In genomic region chr11:80089817-80090214, GRCm38 (mm10) we compare ENCODE assay signal across 8 mouse cellular contexts. TPM values are rescaled to one million over a fixed set of nuclear protein-coding genes. Genes with fewer than 3 reads are reported as not detected.
DNase-seq lines count a peak whose midpoint lies in the region; ATAC-seq and TF ChIP-seq lines count a peak whose summit lies in the region.

No protein-coding gene starts in this region.

- ATAC-seq in embryonic facial prominence, embryonic 12.5 days (ENCODE audit: insufficient number of reproducible peaks, insufficient read depth, low FRiP score, low TSS enrichment), result no peak

- no peaks in the 10 kb centered on the region for H3K9me3 ChIP-seq in embryonic facial prominence, embryonic 12.5 days

- TF ChIP-seq POLR2A in liver, adult 2 months (IDR thresholded peaks at IDR 0.05; ENCODE audit: extremely low read depth, insufficient read depth, low read length), result no peak
- no peak for TF ChIP-seq POLR2A in myocyte (IDR thresholded peaks at IDR 0.05; ENCODE audit: insufficient read length, low read depth)

- WGBS in liver, adult 2 months, result 2% methylated on average over 14 of the region's 14 CpGs
- WGBS in embryonic facial prominence, embryonic 12.5 days, result under 1% methylated on average over 14 of the region's 14 CpGs

- H3K27me3 ChIP-seq in liver, adult 2 months (ENCODE audit: control insufficient read depth, insufficient read depth, low read length), result no peaks in the 10 kb centered on the region
- no peaks in the 10 kb centered on the region for H3K27me3 ChIP-seq in embryonic facial prominence, embryonic 12.5 days
- no peaks in the 10 kb centered on the region for H3K27me3 ChIP-seq in myocyte (ENCODE audit: control insufficient read depth, insufficient read depth, insufficient read length)

- DNase-seq in liver, adult 2 months (ENCODE audit: extremely low read depth, low read depth, low spot score), result no peak
- DNase-seq in liver, result no peak
- peak; percentile 48 for DNase-seq in induced T-regulatory cell, adult 2 months (ENCODE audit: low read depth)
- DNase-seq in cerebellum, adult 18-20 months, result no peak
- no peak for DNase-seq in left cerebral cortex, postnatal 36 days (ENCODE audit: low spot score in 2 of 2)
- DNase-seq in ovary, adult 18-20 months (ENCODE audit: low spot score), result no peak

- peak overlapping the region; percentile 83 for H3K4me3 ChIP-seq in liver, adult 2 months (ENCODE audit: insufficient read depth, low read depth, low read length)
- peak overlapping the region; percentile 100 for H3K4me3 ChIP-seq in embryonic facial prominence, embryonic 12.5 days
- peak overlapping the region; percentile 67 for H3K4me3 ChIP-seq in myocyte

- peak overlapping the region; percentile 78 for H3K4me2 ChIP-seq in embryonic facial prominence, embryonic 12.5 days (replicated peaks)
- peak overlapping the region; percentile 88 for H3K4me2 ChIP-seq in myocyte (ENCODE audit: low read depth)

- H3K9ac ChIP-seq in liver, adult 2 months (ENCODE audit: low read depth, low read length), result peak overlapping the region; percentile 84
- H3K9ac ChIP-seq in embryonic facial prominence, embryonic 12.5 days, result peak overlapping the region; percentile 99

- H3K4me1 ChIP-seq in liver, adult 2 months (ENCODE audit: control insufficient read depth, insufficient read depth, low read length), result peaks cover 9% of the 10 kb centered on the region; the same call in 1 of the 2 replicates
- peaks cover 14% of the 10 kb centered on the region for H3K4me1 ChIP-seq in embryonic facial prominence, embryonic 12.5 days

- peak overlapping the region; percentile 7 for H3ac ChIP-seq in myocyte (ENCODE audit: control insufficient read depth, insufficient read length)

- no peaks in the 10 kb centered on the region for H3K36me3 ChIP-seq in liver, adult 2 months (ENCODE audit: control insufficient read depth, insufficient read depth, low read length)
- H3K36me3 ChIP-seq in embryonic facial prominence, embryonic 12.5 days, result 0 out of 2 replicates have a peak, but pooled peaks cover 2% of the 10 kb centered on the region
- no peaks in the 10 kb centered on the region for H3K36me3 ChIP-seq in myocyte (ENCODE audit: control insufficient read depth, insufficient read depth)

- no peak for TF ChIP-seq CTCF in liver, adult 2 months (IDR thresholded peaks at IDR 0.05; ENCODE audit: low read depth, low read length)

- 0 out of 2 replicates have a peak, but pooled peaks cover 3% of the 10 kb centered on the region for H3K79me2 ChIP-seq in liver, adult 2 months (ENCODE audit: control insufficient read depth, insufficient read depth, low read length)
- peaks cover 32% of the 10 kb centered on the region for H3K79me2 ChIP-seq in myocyte (ENCODE audit: control insufficient read depth, insufficient read depth)

- intact Hi-C loops in left cerebral cortex, postnatal 36 days (cut with DNase I), result no loop called here

- no peak overlapping the region for H3K27ac ChIP-seq in liver, adult 2 months (replicated peaks; ENCODE audit: insufficient read depth, low read depth, low read length)
- H3K27ac ChIP-seq in embryonic facial prominence, embryonic 12.5 days, result peak overlapping the region; percentile 77; the same call in 1 of the 2 replicates

TF ChIP-seq in myocyte, 11 proteins besides CTCF, POLR2A, EP300 and RAD21:
- TF ChIP-seq MYOG (IDR thresholded peaks at IDR 0.05; ENCODE audit: control insufficient read depth in 1 of 3, insufficient read depth in 1 of 3, insufficient read length in 2 of 3, low read depth in 2 of 3) (no peak), TCF3 (IDR thresholded peaks at IDR 0.05; ENCODE audit: insufficient read length, low read depth) (no peak), USF1 (IDR thresholded peaks at IDR 0.05; ENCODE audit: low read depth) (no peak), POLR2AphosphoS2 (IDR thresholded peaks at IDR 0.05; ENCODE audit: insufficient read length, low read depth) (no peak), MAX (IDR thresholded peaks at IDR 0.05; ENCODE audit: low read depth) (no peak), CEBPB (IDR thresholded peaks at IDR 0.05; ENCODE audit: insufficient read depth, poor library complexity, severe bottlenecking) (no peak), SRF (IDR thresholded peaks at IDR 0.05; ENCODE audit: control insufficient read depth, insufficient read length, low read depth) (no peak), REST (IDR thresholded peaks at IDR 0.05; ENCODE audit: insufficient read depth, insufficient read length) (no peak), MYOD1 (IDR thresholded peaks at IDR 0.05; ENCODE audit: control insufficient read depth in 1 of 3, insufficient read length in 2 of 3, low read depth in 2 of 3) (no peak)

RNA-seq across cellular contexts. Expression of gene Atad5, which starts 0.6 kb away (rescaled TPM):
- 1.1 TPM in 2 replicates for total RNA-seq in liver, adult 2 months (2014; rRNA removed)
- polyA plus RNA-seq in liver, adult 2 months (2012; rRNA removed), result 0.12 and 0.15 TPM in 2 replicates
- 16.0 and 16.7 TPM in 2 replicates for polyA plus RNA-seq in embryonic facial prominence, embryonic 12.5 days (2016; fragmentation: Nextera tagmentation; extraction: Ambion mirVana)
- 0.58 TPM for polyA plus RNA-seq in myocyte (2012; fragmentation: generic; extraction: Trizol)
- 1 to 10 TPM; 2.6 to 4.3 TPM for total RNA-seq in left cerebral cortex, postnatal 36 days (2021)

RNA-seq across cellular contexts. Expression of gene Crlf3, which starts 9.0 kb away (rescaled TPM):
- 10.4 and 12.1 TPM in 2 replicates for total RNA-seq in liver, adult 2 months (2014; rRNA removed)
- polyA plus RNA-seq in liver, adult 2 months (2012; rRNA removed), result 3.0 and 4.1 TPM in 2 replicates
- 51.7 and 52.9 TPM in 2 replicates for polyA plus RNA-seq in embryonic facial prominence, embryonic 12.5 days (2016; fragmentation: Nextera tagmentation; extraction: Ambion mirVana)
- polyA plus RNA-seq in myocyte (2012; fragmentation: generic; extraction: Trizol), result 12.6 TPM
- 10 to 100 TPM; 15.2 TPM for total RNA-seq in left cerebral cortex, postnatal 36 days (2021)

RNA-seq across cellular contexts. Expression of gene Tefm, which starts 52.2 kb away (rescaled TPM):
- 20.5 and 21.6 TPM in 2 replicates for total RNA-seq in liver, adult 2 months (2014; rRNA removed)
- 5.0 and 5.3 TPM in 2 replicates for polyA plus RNA-seq in liver, adult 2 months (2012; rRNA removed)
- 29.1 and 32.2 TPM in 2 replicates for polyA plus RNA-seq in embryonic facial prominence, embryonic 12.5 days (2016; fragmentation: Nextera tagmentation; extraction: Ambion mirVana)
- polyA plus RNA-seq in myocyte (2012; fragmentation: generic; extraction: Trizol), result 13.0 TPM
- 1 to 10 TPM; 7.9 to 8.3 TPM for total RNA-seq in left cerebral cortex, postnatal 36 days (2021)

Comparison
In these comparisons a context has a peak if more than half of its experiments do, and no peak if none do; other contexts are left out.
1. RNA of gene Atad5, which starts 0.6 kb away (polyA plus RNA-seq): 16.0 to 16.7 TPM in embryonic facial prominence, embryonic 12.5 days; 0.58 TPM in myocyte (single experiment) and 0.12 to 0.15 TPM in liver, adult 2 months; every median in the first group is over 10 times any median in the second.
2. Peak in every context shown above with its lines, with median percentiles within 50 percentile points of each other: H3K4me3 ChIP-seq.